Mouse (Mus musculus): ENCODE data around the gene Leprot. TPM values are rescaled to one million over a fixed set of nuclear protein-coding genes. Genes with fewer than 3 reads are reported as not detected.

The Leprot gene
- total and polyA plus RNA-seq, 3 experiments, result 51.5 to 51.7 TPM; not detected in 1

GRCm38 (mm10) chr4:101694529-101694928 lies 47.0 kb downstream of the Leprot start:
- Histone ChIP-seq H3K4me3 (ENCODE audit: control insufficient read depth in 1 of 2, insufficient read depth in 1 of 2, low read depth in 2 of 2, low read length in 2 of 2) (no peak overlapping the region), H3K9me3 (replicated peaks; ENCODE audit: insufficient read depth, low read length) (no peaks in the 10 kb centered on the region), H3K4me1 (ENCODE audit: control insufficient read depth in 1 of 2, insufficient read depth in 2 of 2, low read length in 2 of 2) (no peaks in the 10 kb centered on the region), H3K9ac (ENCODE audit: control insufficient read depth, low read depth, low read length, poor library complexity, severe bottlenecking) (no peak overlapping the region), H3K27ac (ENCODE audit: control insufficient read depth, low read depth, low read length) (no peak overlapping the region), H3K27me3 (ENCODE audit: control insufficient read depth in 1 of 2, insufficient read depth in 2 of 2, low read length in 2 of 2) (no peaks in the 10 kb centered on the region), H3K79me2 (ENCODE audit: control insufficient read depth, insufficient read depth, low read length, poor library complexity) (no peaks in the 10 kb centered on the region), H3K36me3 (ENCODE audit: control insufficient read depth in 1 of 2, insufficient read depth in 2 of 2, low read length in 2 of 2) (no peaks in the 10 kb centered on the region)
- no peak for TF ChIP-seq ELF1 (IDR thresholded peaks at IDR 0.05; ENCODE audit: low read depth, low read length)
- no peak for TF ChIP-seq NELFE (IDR thresholded peaks at IDR 0.05; ENCODE audit: low read depth, low read length)
- TF ChIP-seq TAL1 (IDR thresholded peaks at IDR 0.05; ENCODE audit: low read length), result no peak
- no peak for TF ChIP-seq CHD2 (IDR thresholded peaks at IDR 0.05; ENCODE audit: low read length)
- no peak for TF ChIP-seq MAX (IDR thresholded peaks at IDR 0.05; ENCODE audit: low read length)
- TF ChIP-seq MYB (IDR thresholded peaks at IDR 0.05; ENCODE audit: low read depth, low read length), result no peak
- DNase-seq (ENCODE audit: low read depth, low spot score), result no peak

GRCm38 (mm10) chr4:101697236-101697635 lies 49.7 kb downstream of the Leprot start:
- no peak for TF ChIP-seq RCOR1 (IDR thresholded peaks at IDR 0.05; ENCODE audit: low read depth, low read length)
- TF ChIP-seq ZC3H11A (IDR thresholded peaks at IDR 0.05; ENCODE audit: low read depth, low read length), result no peak
- no peak for TF ChIP-seq MAX (IDR thresholded peaks at IDR 0.05; ENCODE audit: low read length)
- TF ChIP-seq TCF12 (IDR thresholded peaks at IDR 0.05; ENCODE audit: low read depth, low read length), result no peak
- TF ChIP-seq ELF1 (IDR thresholded peaks at IDR 0.05; ENCODE audit: low read depth, low read length), result no peak
- no peak for TF ChIP-seq POLR2AphosphoS5 (IDR thresholded peaks at IDR 0.05; ENCODE audit: borderline replicate concordance, low read depth, low read length)
- TF ChIP-seq TBP (IDR thresholded peaks at IDR 0.05; ENCODE audit: low read depth, low read length), result no peak
- no peak for TF ChIP-seq MAFK (IDR thresholded peaks at IDR 0.05; ENCODE audit: borderline replicate concordance, low read depth, low read length)
- no peak for TF ChIP-seq NRF1 (IDR thresholded peaks at IDR 0.05; ENCODE audit: insufficient read depth, low read depth, low read length, poor library complexity, severe bottlenecking)
- DNase-seq (ENCODE audit: low read depth, low spot score), result no peak

GRCm38 (mm10) chr4:101699423-101699822 lies 51.9 kb downstream of the Leprot start:
- Histone ChIP-seq H3K79me2 (ENCODE audit: control insufficient read depth, insufficient read depth, low read length, poor library complexity) (no peaks in the 10 kb centered on the region), H3K27ac (ENCODE audit: control insufficient read depth, low read depth, low read length) (no peak overlapping the region), H3K4me3 (ENCODE audit: control insufficient read depth in 1 of 2, insufficient read depth in 1 of 2, low read depth in 2 of 2, low read length in 2 of 2) (no peak overlapping the region), H3K9ac (ENCODE audit: control insufficient read depth, low read depth, low read length, poor library complexity, severe bottlenecking) (no peak overlapping the region), H3K9me3 (replicated peaks; ENCODE audit: insufficient read depth, low read length) (no peaks in the 10 kb centered on the region), H3K27me3 (ENCODE audit: control insufficient read depth in 1 of 2, insufficient read depth in 2 of 2, low read length in 2 of 2) (peaks cover 0 to 1% of the 10 kb centered on the region in 2 experiments; a peak in 1 of 4 replicates), H3K4me1 (ENCODE audit: control insufficient read depth in 1 of 2, insufficient read depth in 2 of 2, low read length in 2 of 2) (no peaks in the 10 kb centered on the region), H3K36me3 (ENCODE audit: control insufficient read depth in 1 of 2, insufficient read depth in 2 of 2, low read length in 2 of 2) (no peaks in the 10 kb centered on the region)
- TF ChIP-seq GABPA (IDR thresholded peaks at IDR 0.05; ENCODE audit: low read depth, low read length) (no peak), KAT2A (conservative IDR thresholded peaks at IDR 0.05; ENCODE audit: low read depth, low read length) (no peak), EP300 (IDR thresholded peaks at IDR 0.05; ENCODE audit: low read depth in 1 of 2, low read length in 2 of 2) (no peak), USF2 (IDR thresholded peaks at IDR 0.05; ENCODE audit: borderline replicate concordance in 1 of 2, insufficient read depth in 1 of 2, low read depth in 1 of 2, low read length in 2 of 2) (no peak), BHLHE40 (IDR thresholded peaks at IDR 0.05; ENCODE audit: borderline replicate concordance, low read depth, low read length) (no peak), SIN3A (IDR thresholded peaks at IDR 0.05; ENCODE audit: low read length) (no peak), GATA1 (IDR thresholded peaks at IDR 0.05; ENCODE audit: low read depth, low read length) (no peak), RCOR1 (IDR thresholded peaks at IDR 0.05; ENCODE audit: low read depth, low read length) (no peak), POLR2AphosphoS2 (IDR thresholded peaks at IDR 0.05; ENCODE audit: low read length) (no peak), TBP (IDR thresholded peaks at IDR 0.05; ENCODE audit: low read depth, low read length) (no peak)
- no peak for DNase-seq (ENCODE audit: low read depth, low spot score)

More at GRCm38 (mm10) chr4:101697236-101697635, 49.7 kb downstream of the Leprot start:
- Histone ChIP-seq H3K27ac (ENCODE audit: control insufficient read depth, low read depth, low read length) (no peak overlapping the region), H3K79me2 (ENCODE audit: control insufficient read depth, insufficient read depth, low read length, poor library complexity) (no peaks in the 10 kb centered on the region), H3K36me3 (ENCODE audit: control insufficient read depth in 1 of 2, insufficient read depth in 2 of 2, low read length in 2 of 2) (no peaks in the 10 kb centered on the region), H3K27me3 (ENCODE audit: control insufficient read depth in 1 of 2, insufficient read depth in 2 of 2, low read length in 2 of 2) (peaks cover 0 to 1% of the 10 kb centered on the region in 2 experiments; a peak in 1 of 4 replicates), H3K4me3 (ENCODE audit: control insufficient read depth in 1 of 2, insufficient read depth in 1 of 2, low read depth in 2 of 2, low read length in 2 of 2) (no peak overlapping the region), H3K9me3 (replicated peaks; ENCODE audit: insufficient read depth, low read length) (no peaks in the 10 kb centered on the region), H3K4me1 (ENCODE audit: control insufficient read depth in 1 of 2, insufficient read depth in 2 of 2, low read length in 2 of 2) (no peaks in the 10 kb centered on the region), H3K9ac (ENCODE audit: control insufficient read depth, low read depth, low read length, poor library complexity, severe bottlenecking) (no peak overlapping the region)

All from MEL (cell line).